Mouse (Mus musculus): Measurements from ENCODE around the gene Gm49425. TPM values are rescaled to one million over a fixed set of nuclear protein-coding genes. Genes with fewer than 3 reads are reported as not detected.
"Not testable (repeated sequence)": the region's sequence is repeated elsewhere in the genome, so short reads cannot be mapped to it uniquely, and the experiment has no call there.

Gm49425 gene
- polyA plus RNA-seq (2014; fragmentation: Nextera tagmentation; extraction: Ambion mirVana): not detected in 2 replicates

- H3K27me3 ChIP-seq (ENCODE audit: control insufficient read depth, insufficient read depth, low read length); H3K9ac ChIP-seq (replicated peaks; ENCODE audit: low read length); DNase-seq; H3K4me3 ChIP-seq (replicated peaks; ENCODE audit: low read depth, low read length); H3K27ac ChIP-seq (replicated peaks; ENCODE audit: low read depth, low read length); H3K4me2 ChIP-seq (ENCODE audit: low read length); H3K9me3 ChIP-seq (ENCODE audit: control insufficient read depth, low read length); H3K4me1 ChIP-seq (ENCODE audit: control insufficient read depth, insufficient read depth, low read length); H3K36me3 ChIP-seq (ENCODE audit: control insufficient read depth, insufficient read depth, low read length); ATAC-seq (ENCODE audit: low FRiP score, low TSS enrichment): not testable (repeated sequence)
- 85% methylated on average over 2 of the region's 2 CpGs for WGBS
These were observed at the start of gene Gm49425 for GRCm38 (mm10) chr15:101517161-101517560. TSS of gene Gm49425 (minus strand) at chr15:101517261.

GRCm38 (mm10) chr15:101562850-101563249, 45.8 kb upstream of the Gm49425 start, which contains the start of gene Krt90:
TSS of gene Krt90 (minus strand) at chr15:101562950.
- DNase-seq: no peak
- no peaks in the 10 kb centered on the region for H3K4me1 ChIP-seq (ENCODE audit: control insufficient read depth, insufficient read depth, low read length)
- H3K4me2 ChIP-seq (ENCODE audit: low read length): no peak within 1 kb of the TSS
- no peaks in the 10 kb centered on the region for H3K27me3 ChIP-seq (ENCODE audit: control insufficient read depth, insufficient read depth, low read length)
- no peak within 1 kb of the TSS for H3K4me3 ChIP-seq (replicated peaks; ENCODE audit: low read depth, low read length)
- no peak within 1 kb of the TSS for H3K27ac ChIP-seq (replicated peaks; ENCODE audit: low read depth, low read length)
- H3K9me3 ChIP-seq (ENCODE audit: control insufficient read depth, low read length): no peaks in the 10 kb centered on the region
- no peaks in the 10 kb centered on the region for H3K36me3 ChIP-seq (ENCODE audit: control insufficient read depth, insufficient read depth, low read length)
- no peak for ATAC-seq (ENCODE audit: low FRiP score, low TSS enrichment)
- 67% methylated on average over 5 of the region's 5 CpGs for WGBS
- H3K9ac ChIP-seq (replicated peaks; ENCODE audit: low read length): no peak within 1 kb of the TSS

GRCm38 (mm10) chr15:101558034-101558646, 41.1 kb upstream of the Gm49425 start:
- H3K4me1 ChIP-seq (ENCODE audit: control insufficient read depth, insufficient read depth, low read length): no peaks in the 10 kb centered on the region; the same call in 1 of the 2 replicates
- no peak for DNase-seq

GRCm38 (mm10) chr15:101553169-101553568, 36.1 kb upstream of the Gm49425 start:
- ATAC-seq (ENCODE audit: low FRiP score, low TSS enrichment) (0 out of 2 replicates have a peak, but pooled peaks have one; percentile 40), DNase-seq (peak; percentile 72)
- no peak overlapping the region for H3K9ac ChIP-seq (replicated peaks; ENCODE audit: low read length)
- WGBS: under 1% methylated on average over 11 of the region's 11 CpGs
- H3K4me1 ChIP-seq (ENCODE audit: control insufficient read depth, insufficient read depth, low read length): no peaks in the 10 kb centered on the region; the same call in 1 of the 2 replicates
- no peaks in the 10 kb centered on the region; the same call in 1 of the 2 replicates for H3K27me3 ChIP-seq (ENCODE audit: control insufficient read depth, insufficient read depth, low read length)
- H3K9me3 ChIP-seq (ENCODE audit: control insufficient read depth, low read length): no peaks in the 10 kb centered on the region
- H3K36me3 ChIP-seq (ENCODE audit: control insufficient read depth, insufficient read depth, low read length): no peaks in the 10 kb centered on the region
- peak overlapping the region; percentile 26 for H3K4me2 ChIP-seq (ENCODE audit: low read length)
- no peak overlapping the region for H3K4me3 ChIP-seq (replicated peaks; ENCODE audit: low read depth, low read length)
- H3K27ac ChIP-seq (replicated peaks; ENCODE audit: low read depth, low read length): no peak overlapping the region

More at GRCm38 (mm10) chr15:101558034-101558646, 41.1 kb upstream of the Gm49425 start:
- ATAC-seq (ENCODE audit: low FRiP score, low TSS enrichment): no peak
- 6% methylated on average over 7 of the region's 7 CpGs for WGBS
- Histone ChIP-seq H3K4me3 (replicated peaks; ENCODE audit: low read depth, low read length) (no peak overlapping the region), H3K9ac (replicated peaks; ENCODE audit: low read length) (no peak overlapping the region), H3K9me3 (ENCODE audit: control insufficient read depth, low read length) (no peaks in the 10 kb centered on the region), H3K36me3 (ENCODE audit: control insufficient read depth, insufficient read depth, low read length) (no peaks in the 10 kb centered on the region), H3K4me2 (ENCODE audit: low read length) (no peak overlapping the region), H3K27me3 (ENCODE audit: control insufficient read depth, insufficient read depth, low read length) (no peaks in the 10 kb centered on the region), H3K27ac (replicated peaks; ENCODE audit: low read depth, low read length) (no peak overlapping the region)

DNA sequence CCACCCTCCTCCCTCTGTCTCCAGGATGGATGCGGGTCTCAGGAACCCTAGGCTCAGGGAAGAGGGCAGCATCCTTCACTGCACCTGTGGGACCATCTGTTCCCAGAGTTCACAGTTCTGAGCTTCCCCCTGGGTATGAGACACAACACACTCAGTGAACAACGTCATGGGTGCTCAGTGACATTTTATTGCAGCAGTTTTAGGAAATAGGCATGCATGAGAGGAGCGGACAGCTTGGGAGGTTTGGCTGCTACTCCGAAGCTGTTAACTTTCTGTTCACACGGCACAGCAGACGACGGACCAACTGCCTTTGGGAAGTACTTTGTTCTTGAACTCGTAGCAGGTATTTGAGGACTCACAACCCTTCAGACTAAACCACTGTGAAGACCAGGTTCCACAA, 35.1 kb upstream of the Gm49425 start:
- no peak overlapping the region for H3K9ac ChIP-seq (replicated peaks; ENCODE audit: low read length)
- no peaks in the 10 kb centered on the region; the same call in 1 of the 2 replicates for H3K4me1 ChIP-seq (ENCODE audit: control insufficient read depth, insufficient read depth, low read length)
- no peak overlapping the region for H3K27ac ChIP-seq (replicated peaks; ENCODE audit: low read depth, low read length)
- H3K4me2 ChIP-seq (ENCODE audit: low read length): no peak overlapping the region
- ATAC-seq (ENCODE audit: low FRiP score, low TSS enrichment) (no peak), DNase-seq (no peak)
- H3K27me3 ChIP-seq (ENCODE audit: control insufficient read depth, insufficient read depth, low read length): no peaks in the 10 kb centered on the region; the same call in 1 of the 2 replicates
- H3K36me3 ChIP-seq (ENCODE audit: control insufficient read depth, insufficient read depth, low read length): no peaks in the 10 kb centered on the region
- no peak overlapping the region for H3K4me3 ChIP-seq (replicated peaks; ENCODE audit: low read depth, low read length)
- WGBS: 89% methylated on average over 8 of the region's 8 CpGs
- H3K9me3 ChIP-seq (ENCODE audit: control insufficient read depth, low read length): no peaks in the 10 kb centered on the region

GRCm38 (mm10) chr15:101550567-101550966, 33.5 kb upstream of the Gm49425 start, which contains the start of gene Krt82:
TSS of gene Krt82 (minus strand) at chr15:101550667.
- Histone ChIP-seq H3K9ac (replicated peaks; ENCODE audit: low read length) (no peak within 1 kb of the TSS), H3K27me3 (ENCODE audit: control insufficient read depth, insufficient read depth, low read length) (no peaks in the 10 kb centered on the region; the same call in 1 of the 2 replicates), H3K36me3 (ENCODE audit: control insufficient read depth, insufficient read depth, low read length) (no peaks in the 10 kb centered on the region), H3K9me3 (ENCODE audit: control insufficient read depth, low read length) (no peaks in the 10 kb centered on the region), H3K27ac (replicated peaks; ENCODE audit: low read depth, low read length) (no peak within 1 kb of the TSS), H3K4me3 (replicated peaks; ENCODE audit: low read depth, low read length) (no peak within 1 kb of the TSS), H3K4me1 (ENCODE audit: control insufficient read depth, insufficient read depth, low read length) (no peaks in the 10 kb centered on the region; the same call in 1 of the 2 replicates), H3K4me2 (ENCODE audit: low read length) (no peak within 1 kb of the TSS)
- DNase-seq (no peak), ATAC-seq (ENCODE audit: low FRiP score, low TSS enrichment) (no peak)
- 84% methylated on average over 7 of the region's 7 CpGs for WGBS

DNA sequence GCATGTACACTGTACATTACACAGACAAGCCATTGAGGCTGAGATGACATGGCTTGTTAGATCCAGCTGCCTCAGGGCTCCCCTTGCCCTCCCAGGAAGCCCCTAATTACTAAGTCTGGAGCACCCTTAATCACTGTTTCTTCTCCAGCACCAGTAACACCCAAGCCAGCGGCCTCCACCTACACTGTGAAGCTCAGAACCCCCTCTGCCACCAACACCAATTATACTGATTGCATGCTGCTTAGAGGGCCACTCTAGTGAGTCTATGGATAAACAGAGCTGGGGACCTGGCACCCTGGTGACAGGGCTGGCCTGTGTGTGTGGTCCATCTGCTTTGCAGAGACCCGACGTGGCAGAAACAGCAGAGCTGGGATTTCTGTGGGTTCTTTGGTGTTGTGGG, 27.4 kb upstream of the Gm49425 start:
- Histone ChIP-seq H3K4me3 (replicated peaks; ENCODE audit: low read depth, low read length) (no peak overlapping the region), H3K4me2 (ENCODE audit: low read length) (no peak overlapping the region), H3K27me3 (ENCODE audit: control insufficient read depth, insufficient read depth, low read length) (no peaks in the 10 kb centered on the region), H3K9ac (replicated peaks; ENCODE audit: low read length) (no peak overlapping the region), H3K9me3 (ENCODE audit: control insufficient read depth, low read length) (no peaks in the 10 kb centered on the region), H3K4me1 (ENCODE audit: control insufficient read depth, insufficient read depth, low read length) (no peaks in the 10 kb centered on the region), H3K36me3 (ENCODE audit: control insufficient read depth, insufficient read depth, low read length) (no peaks in the 10 kb centered on the region), H3K27ac (replicated peaks; ENCODE audit: low read depth, low read length) (no peak overlapping the region)
- DNase-seq (no peak), ATAC-seq (ENCODE audit: low FRiP score, low TSS enrichment) (no peak)
- WGBS: 57% methylated on average over 3 of the region's 3 CpGs

GRCm38 (mm10) chr15:101542543-101542942, 25.5 kb upstream of the Gm49425 start:
- no peak overlapping the region for H3K4me2 ChIP-seq (ENCODE audit: low read length)
- DNase-seq (no peak), ATAC-seq (ENCODE audit: low FRiP score, low TSS enrichment) (no peak)
- no peaks in the 10 kb centered on the region for H3K27me3 ChIP-seq (ENCODE audit: control insufficient read depth, insufficient read depth, low read length)
- H3K9ac ChIP-seq (replicated peaks; ENCODE audit: low read length): no peak overlapping the region
- H3K9me3 ChIP-seq (ENCODE audit: control insufficient read depth, low read length): no peaks in the 10 kb centered on the region
- 56% methylated on average over 9 of the region's 9 CpGs for WGBS
- H3K36me3 ChIP-seq (ENCODE audit: control insufficient read depth, insufficient read depth, low read length): no peaks in the 10 kb centered on the region
- H3K4me3 ChIP-seq (replicated peaks; ENCODE audit: low read depth, low read length): no peak overlapping the region
- H3K4me1 ChIP-seq (ENCODE audit: control insufficient read depth, insufficient read depth, low read length): no peaks in the 10 kb centered on the region
- H3K27ac ChIP-seq (replicated peaks; ENCODE audit: low read depth, low read length): no peak overlapping the region

- Histone ChIP-seq H3K9ac (replicated peaks; ENCODE audit: low read length) (no peak overlapping the region), H3K4me2 (ENCODE audit: low read length) (no peak overlapping the region), H3K36me3 (ENCODE audit: control insufficient read depth, insufficient read depth, low read length) (no peaks in the 10 kb centered on the region), H3K4me1 (ENCODE audit: control insufficient read depth, insufficient read depth, low read length) (no peaks in the 10 kb centered on the region), H3K9me3 (ENCODE audit: control insufficient read depth, low read length) (no peaks in the 10 kb centered on the region), H3K4me3 (replicated peaks; ENCODE audit: low read depth, low read length) (no peak overlapping the region), H3K27me3 (ENCODE audit: control insufficient read depth, insufficient read depth, low read length) (no peaks in the 10 kb centered on the region), H3K27ac (replicated peaks; ENCODE audit: low read depth, low read length) (no peak overlapping the region)
- no peak for DNase-seq
- no peak for ATAC-seq (ENCODE audit: low FRiP score, low TSS enrichment)
- WGBS: 65% methylated on average over 4 of the region's 4 CpGs
These were observed 21.5 kb upstream of the Gm49425 start for GRCm38 (mm10) chr15:101538580-101538900.

All from midbrain, embryonic 14.5 days (tissue).